Mouse (Mus musculus) midbrain, embryonic 13.5 days (tissue): Measurements from ENCODE around the gene Hvcn1. TPM values are rescaled to one million over a fixed set of nuclear protein-coding genes. Genes with fewer than 3 reads are reported as not detected.

Experiments used
- ATAC-seq: fragments of 200-750 bp; cut with Nextera tagmentation; 2 replicates; pipeline ENCODE4 v1.8.0; 2017; ENCODE audit warnings: mild to moderate bottlenecking, moderate TSS enrichment, moderate library complexity
- H3K27ac ChIP-seq: fragments of 300-500 bp; sonication (generic); 2 replicates; pipeline ENCODE4 v1.5.1; 2015; ENCODE audit warnings: inconsistent platforms, mild to moderate bottlenecking, moderate library complexity
- H3K27me3 ChIP-seq: fragments of 300-500 bp; sonication (generic); 2 replicates; pipeline ENCODE4 v1.6.1; 2015; ENCODE audit warnings: mild to moderate bottlenecking, inconsistent platforms
- H3K36me3 ChIP-seq: fragments of 300-500 bp; sonication (generic); 2 replicates; pipeline ENCODE4 v1.6.1; 2015; ENCODE audit warnings: mild to moderate bottlenecking, inconsistent platforms
- H3K4me1 ChIP-seq: fragments of 300-500 bp; sonication (generic); replicated peaks from 2 replicates; pipeline ENCODE4 v1.6.1; 2015; ENCODE audit warnings: inconsistent platforms
- H3K4me2 ChIP-seq: fragments of 300-500 bp; sonication (generic); replicated peaks from 2 replicates; pipeline ENCODE4 v1.6.1; 2015; ENCODE audit warnings: moderate library complexity, mild to moderate bottlenecking, inconsistent platforms
- H3K4me3 ChIP-seq: fragments of 300-500 bp; sonication (generic); replicated peaks from 2 replicates; pipeline ENCODE4 v1.5.1; 2015; ENCODE audit warnings: mild to moderate bottlenecking, inconsistent platforms
- H3K9ac ChIP-seq: fragments of 300-500 bp; sonication (generic); replicated peaks from 2 replicates; pipeline ENCODE4 v1.6.1; 2015; ENCODE audit warnings: mild to moderate bottlenecking, inconsistent platforms
- H3K9me3 ChIP-seq: fragments of 300-500 bp; sonication (generic); 2 replicates; pipeline ENCODE4 v1.6.1; 2016; ENCODE audit warnings: mild to moderate bottlenecking, inconsistent platforms
- WGBS: fragments of 180-500 bp; shearing (Covaris S2); methylation state at CpG from one replicate; pipeline ENCODE4 v1.1.7; 2015; 5-methylcytosine and 5-hydroxymethylcytosine counted together
- polyA plus RNA-seq: library from polyadenylated mRNA; unstranded; fragments of >200 nt; fragmentation: Nextera tagmentation; extraction: Ambion mirVana; gene quantifications from 2 replicates; pipeline ENCODE4 v1.2.1, GENCODE M21; 2015

The Hvcn1 gene
- polyA plus RNA-seq, 1 experiment from 2014 or later, result 4.1 TPM

DNA sequence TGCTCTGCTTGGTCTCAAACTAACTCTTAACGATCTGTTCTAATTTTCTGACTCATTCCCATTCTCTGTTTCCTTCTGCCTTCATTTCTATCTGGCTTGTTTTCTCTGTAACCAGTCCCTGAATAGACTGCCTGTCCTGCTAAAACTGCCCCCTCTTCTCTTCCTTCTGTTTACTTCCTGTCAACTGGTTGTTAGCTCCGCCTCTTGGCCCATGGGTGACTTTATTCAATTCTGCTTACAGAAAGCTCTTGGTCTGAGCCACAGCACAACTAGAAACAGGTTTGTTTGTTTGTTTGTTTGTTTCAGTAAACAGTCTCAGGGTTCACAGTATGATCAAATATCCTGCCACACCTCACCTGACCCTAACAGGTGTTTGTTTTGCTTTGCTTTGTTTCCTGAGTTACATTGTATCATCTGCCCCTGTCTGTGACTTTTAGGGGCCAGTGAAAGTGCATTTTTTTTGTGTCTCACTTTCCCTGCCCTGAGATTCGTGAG, 21.7 kb downstream of the Hvcn1 start:
- no peak overlapping the region for H3K4me2 ChIP-seq

DNA sequence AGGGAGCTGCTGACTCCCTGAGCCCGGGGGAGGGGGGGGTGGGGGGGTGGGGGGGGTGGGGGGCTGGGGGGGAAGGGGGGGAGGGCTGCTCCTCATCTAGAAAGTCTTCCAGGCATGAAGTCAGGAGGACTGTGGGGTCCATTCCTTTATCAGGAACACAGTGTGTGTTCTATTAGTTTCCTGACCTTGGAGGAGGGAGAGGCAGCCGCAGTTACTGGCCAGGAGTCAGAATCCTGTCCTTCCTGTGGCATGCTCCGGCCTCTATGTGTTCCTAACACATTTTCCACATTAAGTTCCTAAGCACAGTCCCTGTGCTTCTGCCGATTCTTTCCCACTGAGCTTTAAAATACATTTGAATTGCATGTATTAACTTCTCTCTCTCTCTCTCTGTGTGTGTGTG, 22.2 kb downstream of the Hvcn1 start:
- H3K9me3 ChIP-seq, result peaks cover 7% of the 10 kb centered on the region
- 0 out of 2 replicates have a peak, but pooled peaks cover 5% of the 10 kb centered on the region for H3K36me3 ChIP-seq
- H3K27me3 ChIP-seq, result no peaks in the 10 kb centered on the region
- ATAC-seq, result no peak
- 60% methylated on average over 3 of the region's 4 CpGs for WGBS
- no peak overlapping the region for H3K4me3 ChIP-seq
- no peak overlapping the region for H3K4me2 ChIP-seq
- no peaks in the 10 kb centered on the region for H3K4me1 ChIP-seq
- H3K27ac ChIP-seq, result no peak overlapping the region
- H3K9ac ChIP-seq, result no peak overlapping the region

More for the DNA sequence above, 21.7 kb downstream of the Hvcn1 start:
- Histone ChIP-seq H3K9ac (no peak overlapping the region), H3K27me3 (no peaks in the 10 kb centered on the region), H3K27ac (no peak overlapping the region), H3K4me1 (no peaks in the 10 kb centered on the region), H3K9me3 (peaks cover 7% of the 10 kb centered on the region), H3K36me3 (0 out of 2 replicates have a peak, but pooled peaks cover 5% of the 10 kb centered on the region), H3K4me3 (no peak overlapping the region)
- ATAC-seq, result no peak
- 84% methylated on average over 3 of the region's 3 CpGs for WGBS

DNA sequence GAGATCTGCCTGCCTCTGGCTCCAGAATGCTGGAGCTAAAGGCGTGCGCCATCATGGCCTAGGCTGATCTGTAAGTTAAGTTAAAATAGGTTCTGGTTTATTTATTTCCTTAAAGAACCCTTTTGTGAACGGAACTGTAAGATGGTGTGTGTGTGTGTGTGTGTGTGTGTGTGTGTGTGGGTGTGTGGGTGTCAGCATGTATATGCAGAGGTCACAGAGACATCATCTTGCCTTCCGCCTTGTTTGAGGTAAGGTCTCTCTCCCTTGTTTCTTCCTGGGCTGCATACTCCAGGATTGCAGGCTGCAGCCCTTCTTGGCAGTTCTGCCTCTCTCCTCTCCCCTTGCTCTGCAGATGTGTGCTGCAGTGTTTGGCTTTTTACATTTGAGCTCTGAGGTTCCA, 24.2 kb downstream of the Hvcn1 start:
- Histone ChIP-seq H3K4me2 (no peak overlapping the region), H3K27me3 (no peaks in the 10 kb centered on the region), H3K9me3 (peaks cover 7% of the 10 kb centered on the region), H3K4me3 (no peak overlapping the region), H3K9ac (no peak overlapping the region), H3K4me1 (no peaks in the 10 kb centered on the region; the same call in 1 of the 2 replicates), H3K36me3 (0 out of 2 replicates have a peak, but pooled peaks cover 5% of the 10 kb centered on the region), H3K27ac (no peak overlapping the region)
- no peak for ATAC-seq
- 93% methylated on average over 4 of the region's 4 CpGs for WGBS

DNA sequence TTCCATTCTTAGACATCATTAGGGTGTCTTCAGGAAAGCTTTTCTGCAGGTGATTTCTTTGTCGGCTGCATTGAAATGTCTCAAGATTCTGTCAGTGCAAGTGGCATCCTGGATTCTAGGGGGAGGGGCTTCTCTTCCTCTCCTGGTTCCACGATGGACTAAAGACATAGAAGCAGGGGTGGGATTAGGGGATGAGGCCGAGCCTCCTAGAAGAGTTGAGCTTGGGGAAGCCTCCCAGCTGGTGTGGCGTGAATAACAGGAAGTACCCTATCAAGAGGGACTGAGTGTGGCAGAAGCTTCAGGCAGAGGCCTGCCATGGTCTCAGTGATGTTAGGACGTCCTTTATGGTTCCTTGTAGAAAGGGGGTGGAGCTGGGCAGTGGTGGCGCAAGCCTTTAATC, 24.8 kb downstream of the Hvcn1 start:
- Histone ChIP-seq H3K36me3 (0 out of 2 replicates have a peak, but pooled peaks cover 5% of the 10 kb centered on the region), H3K27me3 (no peaks in the 10 kb centered on the region), H3K4me2 (no peak overlapping the region), H3K9me3 (peaks cover 7% of the 10 kb centered on the region), H3K27ac (no peak overlapping the region), H3K4me1 (no peaks in the 10 kb centered on the region; the same call in 1 of the 2 replicates), H3K9ac (no peak overlapping the region), H3K4me3 (no peak overlapping the region)
- ATAC-seq, result no peak
- 73% methylated on average over 6 of the region's 6 CpGs for WGBS

DNA sequence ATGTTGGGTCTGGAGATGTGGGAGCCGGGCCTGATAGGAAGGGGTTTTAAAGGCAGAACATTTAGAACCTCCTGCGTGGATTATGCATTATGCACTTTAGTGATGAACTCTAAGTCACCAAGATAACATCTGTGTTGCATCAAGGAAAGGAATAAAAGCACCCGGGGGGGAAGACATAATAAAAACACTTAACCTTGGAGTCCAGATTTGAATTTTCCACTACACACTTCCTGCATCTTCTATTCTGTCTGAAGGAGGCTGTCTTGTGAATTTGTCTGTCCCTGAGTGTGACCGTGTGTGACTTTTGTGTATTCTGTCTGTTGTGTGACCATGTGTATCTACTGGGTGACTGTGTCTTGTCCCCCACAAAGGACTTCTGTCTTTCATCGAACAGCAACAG, 25.4 kb downstream of the Hvcn1 start:
- H3K36me3 ChIP-seq, result 0 out of 2 replicates have a peak, but pooled peaks cover 5% of the 10 kb centered on the region
- 87% methylated on average over 5 of the region's 5 CpGs for WGBS
- H3K27ac ChIP-seq, result no peak overlapping the region
- H3K9ac ChIP-seq, result no peak overlapping the region
- H3K9me3 ChIP-seq, result peaks cover 7% of the 10 kb centered on the region
- no peak for ATAC-seq
- no peaks in the 10 kb centered on the region for H3K27me3 ChIP-seq
- no peak overlapping the region for H3K4me2 ChIP-seq
- no peak overlapping the region for H3K4me3 ChIP-seq
- H3K4me1 ChIP-seq, result no peaks in the 10 kb centered on the region; the same call in 1 of the 2 replicates

DNA sequence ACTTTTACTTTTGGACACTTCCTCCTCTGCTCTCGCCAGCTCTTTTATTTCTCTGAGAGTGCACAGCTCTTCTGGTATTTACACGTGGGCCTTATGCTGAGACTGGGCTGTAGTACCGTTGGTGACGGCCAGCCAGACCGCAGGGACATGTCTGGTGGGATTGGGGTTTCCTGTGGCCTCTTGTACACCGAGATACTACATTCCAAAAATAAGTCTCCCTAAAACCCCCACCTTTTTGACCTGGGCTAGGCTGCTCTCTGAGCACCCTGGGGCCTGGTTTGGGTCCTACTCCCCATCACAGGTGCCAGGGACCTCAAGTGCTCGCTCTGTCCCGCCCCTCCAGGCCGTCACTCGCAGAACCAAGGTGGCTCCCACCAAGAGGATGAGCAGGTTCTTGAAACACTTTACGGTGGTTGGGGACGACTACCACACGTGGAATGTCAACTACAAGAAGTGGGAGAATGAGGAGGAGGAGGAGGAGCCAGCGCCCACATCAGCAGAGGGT, 26.5 kb downstream of the Hvcn1 start:
- H3K4me3 ChIP-seq, result no peak overlapping the region
- ATAC-seq, result no peak
- no peak overlapping the region for H3K9ac ChIP-seq
- peaks cover 2% of the 10 kb centered on the region; the same call in 1 of the 2 replicates for H3K9me3 ChIP-seq
- H3K4me1 ChIP-seq, result no peaks in the 10 kb centered on the region; the same call in 1 of the 2 replicates
- no peak overlapping the region for H3K27ac ChIP-seq
- no peaks in the 10 kb centered on the region for H3K27me3 ChIP-seq
- WGBS, result 92% methylated on average over 14 of the region's 14 CpGs
- no peak overlapping the region for H3K4me2 ChIP-seq
- H3K36me3 ChIP-seq, result peaks cover 2% of the 10 kb centered on the region; the same call in 1 of the 2 replicates

DNA sequence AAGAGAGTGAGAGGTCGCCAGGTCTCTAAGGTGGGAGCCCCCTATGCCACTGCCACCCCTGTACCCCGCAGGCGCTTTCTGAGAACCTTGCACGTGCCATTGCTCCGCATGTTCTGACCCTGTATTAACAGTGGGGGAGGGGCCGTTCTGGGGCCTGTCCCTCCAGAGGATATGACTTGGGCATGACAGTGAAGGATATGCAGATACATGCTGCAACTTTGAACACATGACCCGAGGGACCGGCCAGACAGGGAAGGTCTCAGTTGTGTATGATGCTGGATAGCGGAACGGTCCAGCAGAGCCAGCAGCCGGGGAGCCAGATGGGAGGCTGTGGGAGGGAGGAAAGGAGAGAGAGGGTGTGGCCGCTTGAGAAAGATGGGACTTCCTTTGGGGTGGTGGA, 27.1 kb downstream of the Hvcn1 start:
- WGBS, result 87% methylated on average over 12 of the region's 12 CpGs
- H3K9ac ChIP-seq, result no peak overlapping the region

DNA sequence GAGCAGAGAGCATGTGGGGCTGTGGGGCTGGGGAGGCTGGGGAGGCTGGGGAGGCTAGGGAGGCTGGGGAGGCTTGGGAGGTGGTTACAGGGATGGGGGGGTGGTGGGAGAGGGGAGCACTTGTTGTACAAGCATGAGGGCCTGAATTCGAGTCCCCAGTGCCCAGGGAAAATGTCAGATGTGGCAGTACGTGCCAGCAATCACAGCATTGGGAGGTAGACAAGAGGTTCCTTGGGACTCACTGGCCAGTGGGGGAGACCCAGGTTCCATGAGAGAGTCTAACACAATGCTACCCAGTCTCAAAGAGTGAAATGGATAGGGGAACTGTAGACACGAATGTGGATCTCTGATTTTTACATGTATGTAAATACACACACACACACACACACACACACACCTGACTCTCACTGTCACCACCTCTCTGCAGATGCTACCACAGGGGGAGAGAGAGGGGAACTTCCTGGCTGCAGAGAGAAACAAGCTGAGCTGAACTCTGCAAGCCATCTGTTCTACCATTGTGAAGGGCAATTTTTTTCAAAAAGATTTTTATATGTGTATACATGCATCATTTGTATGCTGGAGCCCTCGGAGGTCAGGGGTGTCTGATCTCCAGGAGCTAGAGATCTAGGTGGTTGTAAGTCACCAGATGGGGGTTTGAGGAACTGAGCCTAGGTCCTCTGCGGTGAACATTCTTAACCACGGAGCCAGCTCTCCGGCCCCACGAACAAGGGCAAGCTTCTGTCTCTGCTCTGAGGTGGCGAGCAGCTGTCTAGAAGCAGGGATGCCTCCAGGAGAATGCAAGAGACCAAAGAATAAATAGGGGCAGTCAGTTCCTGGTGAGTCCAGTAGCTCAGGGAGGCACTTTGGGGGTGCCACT, 28.0 kb downstream of the Hvcn1 start:
- WGBS, result 78% methylated on average over 9 of the region's 9 CpGs
- no peak for ATAC-seq
- Histone ChIP-seq H3K4me1 (no peaks in the 10 kb centered on the region; the same call in 1 of the 2 replicates), H3K27me3 (no peaks in the 10 kb centered on the region), H3K4me3 (no peak overlapping the region), H3K36me3 (peaks cover 5% of the 10 kb centered on the region), H3K27ac (no peak overlapping the region), H3K4me2 (no peak overlapping the region), H3K9me3 (no peaks in the 10 kb centered on the region), H3K9ac (no peak overlapping the region)

More for the DNA sequence above, 27.1 kb downstream of the Hvcn1 start:
- Histone ChIP-seq H3K27me3 (no peaks in the 10 kb centered on the region), H3K4me3 (no peak overlapping the region), H3K4me1 (no peaks in the 10 kb centered on the region; the same call in 1 of the 2 replicates), H3K4me2 (no peak overlapping the region), H3K9me3 (no peaks in the 10 kb centered on the region), H3K27ac (no peak overlapping the region), H3K36me3 (no peaks in the 10 kb centered on the region; the same call in 1 of the 2 replicates)
- ATAC-seq, result no peak

DNA sequence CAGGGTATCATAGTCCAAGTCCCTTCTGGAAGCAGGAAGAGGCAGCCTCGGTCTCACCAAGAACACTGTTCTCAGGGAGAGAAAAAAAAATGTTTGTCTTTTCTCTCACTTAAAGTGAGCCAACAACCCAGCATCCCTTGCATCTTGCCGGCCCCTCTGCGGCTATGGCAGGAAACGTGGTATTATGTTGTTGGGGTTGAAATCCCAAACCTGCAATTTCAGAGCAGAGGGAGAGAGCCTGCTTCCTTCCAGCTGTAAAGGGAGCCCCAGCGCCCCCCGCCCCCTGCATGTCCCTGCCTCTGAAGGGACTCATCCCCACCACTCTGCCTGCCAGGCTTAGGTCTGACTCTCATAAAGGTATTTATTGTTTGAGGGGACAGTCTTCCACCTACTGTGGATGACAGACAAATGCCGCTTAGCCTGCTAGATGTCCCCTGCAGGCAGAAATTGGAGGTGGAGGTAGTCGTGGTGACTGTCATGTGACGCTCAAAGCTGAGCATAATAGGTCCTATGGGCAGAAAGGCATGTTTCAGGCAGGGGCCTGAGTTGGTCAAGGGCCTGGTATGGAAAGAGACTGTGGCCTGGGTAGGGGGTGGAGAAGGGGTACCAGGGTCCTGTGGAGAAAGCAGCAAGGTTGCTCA, 28.7 kb downstream of the Hvcn1 start:
- 75% methylated on average over 9 of the region's 9 CpGs for WGBS
- H3K4me2 ChIP-seq, result no peak overlapping the region
- H3K9me3 ChIP-seq, result no peaks in the 10 kb centered on the region
- no peaks in the 10 kb centered on the region; the same call in 1 of the 2 replicates for H3K4me1 ChIP-seq
- H3K36me3 ChIP-seq, result peaks cover 13% of the 10 kb centered on the region
- 0 out of 2 replicates have a peak, but pooled peaks have one; percentile 20 for ATAC-seq
- H3K9ac ChIP-seq, result no peak overlapping the region
- H3K27me3 ChIP-seq, result no peaks in the 10 kb centered on the region
- H3K4me3 ChIP-seq, result no peak overlapping the region
- H3K27ac ChIP-seq, result no peak overlapping the region

DNA sequence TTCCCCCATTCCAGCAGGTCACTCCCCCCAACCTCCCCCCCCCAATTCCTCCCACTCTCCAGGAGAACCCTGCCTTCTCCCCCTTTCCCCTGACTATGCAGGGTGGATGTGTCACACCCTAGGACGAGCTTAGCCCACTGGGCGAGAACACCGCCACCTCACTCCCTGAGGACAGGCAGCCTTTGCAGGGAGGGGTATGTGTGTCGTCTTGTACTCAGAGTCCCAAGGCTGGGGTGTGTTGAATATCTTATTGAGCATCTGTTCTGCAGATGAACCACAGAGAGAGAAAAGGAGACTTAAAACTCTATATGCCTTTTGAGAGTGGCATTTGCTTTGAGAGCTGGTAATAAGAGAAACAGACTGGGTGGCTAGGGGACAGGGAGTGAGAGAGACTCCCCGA, 30.6 kb downstream of the Hvcn1 start:
- H3K4me3 ChIP-seq, result no peak overlapping the region
- no peak overlapping the region for H3K9ac ChIP-seq
- H3K36me3 ChIP-seq, result peaks cover 30% of the 10 kb centered on the region
- no peak overlapping the region for H3K4me2 ChIP-seq
- H3K9me3 ChIP-seq, result no peaks in the 10 kb centered on the region
- H3K4me1 ChIP-seq, result no peaks in the 10 kb centered on the region; the same call in 1 of the 2 replicates
- H3K27ac ChIP-seq, result no peak overlapping the region
- 68% methylated on average over 5 of the region's 5 CpGs for WGBS
- no peaks in the 10 kb centered on the region for H3K27me3 ChIP-seq
- no peak for ATAC-seq

DNA sequence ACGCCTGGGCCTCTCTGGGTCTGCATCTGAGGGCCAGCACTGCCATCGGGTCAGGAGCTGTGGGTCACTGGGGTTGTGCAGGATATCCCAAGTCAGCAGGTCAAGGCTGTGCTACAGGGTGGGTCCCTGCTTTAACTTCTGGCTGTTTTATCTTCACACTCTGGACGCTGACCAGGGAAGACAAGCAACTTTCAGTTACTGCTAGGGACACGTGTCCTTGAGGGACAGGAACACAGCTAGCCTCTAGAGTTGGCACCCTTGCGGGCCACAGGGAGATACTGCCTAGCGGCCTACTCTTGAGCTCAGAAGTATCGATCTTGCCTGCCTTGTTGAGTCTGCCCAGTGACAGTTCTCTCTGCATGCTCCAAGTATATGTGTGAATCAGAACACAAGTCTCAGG, 33.0 kb downstream of the Hvcn1 start:
- H3K27me3 ChIP-seq, result no peaks in the 10 kb centered on the region
- no peaks in the 10 kb centered on the region for H3K9me3 ChIP-seq
- H3K36me3 ChIP-seq, result peaks cover 32% of the 10 kb centered on the region
- H3K4me1 ChIP-seq, result peaks cover 9% of the 10 kb centered on the region
- H3K4me3 ChIP-seq, result no peak overlapping the region
- H3K4me2 ChIP-seq, result no peak overlapping the region
- WGBS, result 89% methylated on average over 7 of the region's 7 CpGs
- H3K27ac ChIP-seq, result no peak overlapping the region
- no peak for ATAC-seq
- H3K9ac ChIP-seq, result no peak overlapping the region

DNA sequence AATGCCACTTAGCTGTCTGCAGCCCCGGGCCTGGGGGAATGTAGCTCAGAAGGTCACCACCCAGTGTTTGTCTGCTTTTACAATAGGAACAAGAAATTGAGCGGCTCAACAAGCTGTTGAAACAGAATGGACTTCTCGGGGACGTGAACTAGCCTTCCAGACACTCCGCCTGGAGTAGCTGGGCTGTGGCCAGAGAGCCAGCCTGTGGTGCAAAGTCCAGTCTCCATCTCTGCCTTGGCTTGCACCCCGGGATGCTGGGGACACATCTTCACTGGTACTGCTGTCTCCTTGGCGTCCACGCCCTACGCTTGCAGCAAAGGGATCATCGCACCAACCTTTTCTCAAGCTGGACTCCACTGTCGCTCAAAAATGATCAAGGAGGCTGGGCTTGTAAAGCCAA, 33.9 kb downstream of the Hvcn1 start:
- Histone ChIP-seq H3K27ac (no peak overlapping the region), H3K4me1 (peaks cover 14% of the 10 kb centered on the region), H3K9ac (no peak overlapping the region), H3K27me3 (no peaks in the 10 kb centered on the region), H3K9me3 (no peaks in the 10 kb centered on the region), H3K36me3 (peaks cover 35% of the 10 kb centered on the region), H3K4me2 (no peak overlapping the region), H3K4me3 (no peak overlapping the region)
- 84% methylated on average over 11 of the region's 11 CpGs for WGBS
- no peak for ATAC-seq
